Mouse (Mus musculus): ENCODE results near the gene Slc45a1. TPM values are rescaled to one million over a fixed set of nuclear protein-coding genes. Genes with fewer than 3 reads are reported as not detected.
A peak's percentile ranks its signal among the peaks of the same experiment; 100 is the strongest.

The Slc45a1 gene
- 10 to 100 TPM; 43.2 to 45.3 TPM for total RNA-seq (2021)
- long read RNA-seq, transcript Slc45a1-201 (9 exons, 3,387 nt), result major isoform, 28 of 69 reads
- long read RNA-seq, partial matches to known transcripts, result 23 of 69 reads
- long read RNA-seq, other reads (novel, unspliced or antisense), result 18 of 69 reads

DNA sequence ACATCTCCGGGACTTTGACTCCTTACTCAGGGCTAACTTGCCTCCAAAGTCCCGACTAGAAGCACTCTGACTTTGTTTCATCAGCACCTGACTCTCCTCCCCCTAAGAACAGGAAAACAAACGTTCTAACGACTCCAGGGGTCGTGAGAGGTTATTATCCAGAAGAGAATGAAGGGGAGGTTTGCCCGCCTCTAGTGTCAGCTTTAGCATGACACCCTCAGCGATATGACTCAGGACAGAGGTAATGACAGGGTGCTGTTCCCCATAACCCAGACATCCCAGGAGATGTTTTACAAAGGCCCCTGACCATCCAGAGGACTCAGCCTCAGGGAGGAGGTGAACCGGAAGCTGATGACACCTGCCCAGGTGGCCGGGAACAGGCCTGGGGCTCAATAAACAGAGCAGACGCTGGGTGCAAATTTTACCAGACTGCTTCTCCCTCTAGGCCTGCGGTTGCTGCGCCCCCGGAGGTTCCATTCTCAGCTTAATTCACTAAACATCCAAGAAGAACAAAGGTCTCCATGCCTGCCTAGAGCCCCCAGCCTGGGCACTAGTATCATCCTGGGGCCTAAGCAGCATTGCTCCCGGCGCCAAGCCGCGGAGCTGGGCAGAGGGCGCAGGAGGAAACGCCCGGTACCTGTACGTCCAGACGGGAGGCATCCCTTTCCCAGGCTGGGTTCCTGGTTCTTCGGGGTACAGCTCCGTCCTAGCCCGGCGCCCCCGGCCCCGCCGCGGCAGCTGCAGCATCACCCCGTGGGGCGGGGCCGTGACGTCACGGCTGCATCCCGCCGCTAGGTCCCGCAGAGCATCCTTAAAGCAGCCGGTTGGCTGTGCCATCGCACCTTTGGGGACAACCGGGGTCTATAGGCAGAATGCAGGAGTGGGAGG, at the start of gene Slc45a1:
Gene Slc45a1, minus strand, starts transcription at position 785 of the 888 bp plus-strand sequence.
- DNase-seq (ENCODE audit: low spot score in 2 of 2), result peak; percentile 38 to 51

DNA sequence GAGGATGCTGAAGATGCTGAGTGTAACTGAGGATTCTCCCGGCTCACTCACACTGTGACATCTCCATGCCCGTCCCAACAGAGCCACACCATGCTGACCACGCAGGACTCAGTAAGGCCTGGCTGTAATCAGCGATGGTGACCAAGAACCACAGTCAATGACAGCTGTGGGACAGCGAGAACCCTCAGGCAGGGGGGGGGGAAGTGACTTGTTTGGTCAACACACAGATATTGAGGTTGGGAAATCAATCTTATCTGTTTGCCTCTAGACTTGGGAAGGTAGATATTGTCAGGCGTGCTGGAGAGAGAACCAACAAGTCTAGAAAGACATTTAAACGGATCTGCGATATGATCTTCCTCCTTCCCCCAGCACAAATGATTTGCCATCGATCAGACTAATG, 48.9 kb upstream of the Slc45a1 start:
- no peak for DNase-seq (ENCODE audit: low spot score in 2 of 2)

DNA sequence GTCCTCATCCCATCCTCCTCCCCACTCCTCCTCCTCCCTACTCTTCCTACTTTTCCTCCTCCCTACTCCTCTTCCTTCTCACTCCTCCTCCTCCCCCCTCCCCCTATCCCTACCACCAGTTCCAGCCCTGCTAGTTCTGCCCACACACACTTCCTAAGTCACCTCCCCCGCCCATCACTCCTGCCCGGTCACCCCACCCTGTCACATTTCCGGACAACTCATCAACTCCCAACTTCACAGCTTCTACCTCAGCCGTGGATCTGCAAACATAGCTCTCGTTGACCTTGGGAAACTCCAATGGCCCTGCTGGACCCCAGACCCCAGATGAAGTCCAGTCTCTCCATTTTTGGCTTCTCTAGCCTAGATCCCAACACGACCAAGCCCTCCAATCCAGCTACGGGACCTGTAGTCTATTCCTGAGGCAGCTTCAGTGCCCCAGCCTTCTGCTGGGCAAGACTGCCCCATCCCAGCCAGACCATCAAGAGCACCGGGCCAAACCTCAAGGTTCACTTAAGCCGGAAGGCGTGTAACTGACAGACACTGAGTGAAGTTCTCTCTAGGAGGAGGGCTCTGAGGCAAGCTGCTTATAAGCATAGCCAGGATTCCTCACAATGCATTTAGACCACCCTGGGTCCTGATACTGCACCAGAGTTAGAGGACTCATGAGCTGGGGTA, 42.6 kb upstream of the Slc45a1 start:
- no peak for DNase-seq (ENCODE audit: low spot score in 2 of 2)

DNA sequence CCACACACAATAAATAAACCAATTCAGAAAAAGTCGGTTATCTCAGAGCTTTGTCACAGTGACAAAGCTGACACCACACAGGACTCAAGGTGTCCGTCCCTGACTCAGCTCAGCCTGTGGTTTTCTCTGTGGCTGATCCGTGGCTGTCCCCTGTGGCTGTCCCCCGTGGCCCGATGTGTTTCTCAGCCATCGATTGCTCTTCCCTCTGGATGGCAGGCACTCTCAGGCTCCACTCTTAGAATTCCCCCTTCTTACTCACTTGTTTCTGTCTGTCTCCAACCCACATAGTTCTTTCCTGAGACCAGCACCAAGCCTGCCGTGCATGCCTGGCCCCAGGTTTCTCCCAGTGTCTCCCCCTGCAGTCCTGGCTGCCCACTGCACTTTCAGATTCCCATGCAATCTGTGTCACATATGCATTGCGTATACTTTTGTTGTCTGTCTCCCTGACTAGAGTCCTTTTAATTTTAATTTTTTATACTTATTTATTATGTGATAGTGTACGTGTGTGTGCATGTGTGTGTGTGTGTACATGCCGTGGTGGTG, 41.0 kb upstream of the Slc45a1 start:
- no peak for DNase-seq (ENCODE audit: low spot score in 2 of 2)

DNA sequence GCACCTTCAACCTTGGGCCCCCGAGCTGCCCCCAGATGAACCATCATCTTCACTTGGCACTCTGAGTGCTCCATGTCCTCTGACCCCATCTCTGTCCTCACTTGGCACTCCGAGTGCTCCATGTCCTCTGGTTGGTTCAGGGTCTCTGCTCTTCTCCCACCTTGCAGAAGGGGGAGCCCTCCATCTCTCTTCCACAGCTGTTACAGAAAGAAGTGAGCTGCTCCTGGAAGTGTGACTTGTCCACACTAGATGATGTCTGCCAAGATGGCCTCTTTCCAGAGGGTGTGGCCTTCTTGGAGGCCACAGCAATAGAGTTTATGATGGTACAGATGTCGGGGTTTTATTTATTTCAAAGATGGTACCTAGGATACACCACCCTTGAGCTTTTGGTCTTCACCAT, 38.8 kb upstream of the Slc45a1 start:
- no peak for DNase-seq (ENCODE audit: low spot score in 2 of 2)

DNA sequence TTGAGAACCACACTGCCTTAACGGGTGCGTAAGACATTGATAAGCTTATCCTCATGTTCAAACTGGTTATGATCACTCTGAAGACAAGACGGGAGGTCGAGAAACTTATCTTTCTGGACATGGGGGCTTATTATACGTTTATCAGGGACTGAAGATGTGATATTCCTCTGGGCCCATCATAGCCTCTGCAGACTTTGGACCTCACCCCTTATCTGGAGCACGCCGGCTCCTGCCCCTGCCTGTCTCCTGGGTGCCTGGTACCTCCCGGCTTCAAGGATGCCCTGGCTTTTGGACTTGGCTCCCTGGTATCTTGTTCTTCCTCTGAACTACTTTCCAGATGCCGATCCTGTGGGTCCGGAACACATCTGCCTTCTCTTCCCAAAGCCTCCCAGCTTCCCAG, 37.6 kb upstream of the Slc45a1 start:
- no peak for DNase-seq (ENCODE audit: low spot score in 2 of 2)

DNA sequence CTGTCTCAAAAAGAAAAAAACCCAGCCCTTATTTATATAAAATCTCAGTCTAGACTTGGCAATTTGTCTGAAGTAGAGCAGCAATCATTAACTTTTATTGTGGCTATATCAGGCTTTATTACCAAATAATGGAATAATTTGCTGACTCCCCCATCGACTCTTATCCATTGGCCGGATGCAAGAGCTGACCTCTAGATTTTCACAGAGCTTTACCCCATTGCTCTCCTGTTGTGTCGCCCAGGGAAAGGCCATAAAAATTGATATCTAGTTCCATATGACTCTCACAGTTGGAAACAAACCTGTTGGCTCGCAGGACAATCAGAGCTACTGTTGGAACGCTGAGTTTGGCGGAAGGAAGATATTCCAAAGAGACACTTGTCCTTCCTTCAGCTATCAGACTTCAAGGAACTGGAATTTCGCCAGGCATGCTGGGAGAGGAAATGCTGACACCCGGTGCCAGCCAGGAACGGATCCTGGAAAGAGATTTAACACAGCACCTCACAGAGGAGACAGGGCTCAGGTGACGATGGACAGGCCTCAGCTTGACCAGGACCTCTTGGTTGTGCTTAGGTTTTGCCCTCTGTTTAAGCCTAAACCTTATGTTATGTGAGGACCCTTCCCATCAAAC, 35.3 kb upstream of the Slc45a1 start:
- no peak for DNase-seq (ENCODE audit: low spot score in 2 of 2)

DNA sequence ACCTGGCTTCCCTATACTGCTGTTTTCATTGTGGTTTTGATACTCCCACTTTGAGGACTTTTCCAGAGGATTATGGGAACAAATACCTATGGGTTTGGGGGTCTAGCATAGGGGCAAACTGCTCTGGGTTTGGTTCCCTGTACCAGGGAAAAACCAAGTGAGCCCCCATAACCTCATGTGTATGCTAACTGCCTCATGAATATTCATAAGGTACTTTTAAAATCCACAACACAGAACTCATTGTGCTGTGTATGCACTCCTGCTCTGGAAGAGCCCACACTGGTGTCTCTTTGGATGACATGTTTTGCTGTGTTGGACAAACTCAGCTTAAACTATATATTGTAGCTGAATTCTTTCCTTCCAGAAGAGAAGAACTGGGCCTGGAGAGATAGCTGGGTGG, 34.6 kb upstream of the Slc45a1 start:
- DNase-seq (ENCODE audit: low spot score in 2 of 2), result no peak

DNA sequence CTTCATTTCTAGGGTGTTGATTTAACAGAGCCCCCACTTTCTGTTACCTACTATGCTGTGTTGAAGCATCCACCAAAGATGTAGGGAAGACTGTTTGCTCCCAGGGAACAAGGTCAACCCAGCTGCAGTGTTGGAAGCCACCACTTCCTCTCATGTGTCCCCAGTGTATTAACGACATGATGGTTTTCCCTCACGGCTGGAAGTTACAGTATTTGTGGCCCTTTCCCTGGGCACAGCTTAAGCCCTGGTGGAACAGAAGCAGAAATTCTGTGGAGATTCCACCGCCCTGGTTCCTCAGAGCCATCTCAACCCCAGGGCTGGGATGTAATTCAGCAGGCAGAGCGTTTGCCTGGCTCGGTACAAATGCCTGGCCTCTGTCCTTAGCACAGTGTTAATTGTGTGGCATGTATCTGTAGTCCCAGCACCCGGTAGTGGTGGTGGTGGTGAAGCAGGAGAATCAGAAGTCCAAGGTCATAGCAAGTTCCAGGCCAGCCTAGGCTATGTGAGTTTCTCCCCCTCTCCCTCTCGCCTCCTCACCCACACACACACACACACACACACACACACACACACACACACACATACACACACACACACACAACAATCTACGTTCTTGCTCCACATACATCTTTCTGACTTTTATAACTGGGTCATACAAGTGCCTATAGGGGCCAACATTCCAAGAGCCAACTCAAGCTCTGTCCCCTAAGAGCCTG, 34.0 kb upstream of the Slc45a1 start:
- DNase-seq (ENCODE audit: low spot score in 2 of 2), result no peak

DNA sequence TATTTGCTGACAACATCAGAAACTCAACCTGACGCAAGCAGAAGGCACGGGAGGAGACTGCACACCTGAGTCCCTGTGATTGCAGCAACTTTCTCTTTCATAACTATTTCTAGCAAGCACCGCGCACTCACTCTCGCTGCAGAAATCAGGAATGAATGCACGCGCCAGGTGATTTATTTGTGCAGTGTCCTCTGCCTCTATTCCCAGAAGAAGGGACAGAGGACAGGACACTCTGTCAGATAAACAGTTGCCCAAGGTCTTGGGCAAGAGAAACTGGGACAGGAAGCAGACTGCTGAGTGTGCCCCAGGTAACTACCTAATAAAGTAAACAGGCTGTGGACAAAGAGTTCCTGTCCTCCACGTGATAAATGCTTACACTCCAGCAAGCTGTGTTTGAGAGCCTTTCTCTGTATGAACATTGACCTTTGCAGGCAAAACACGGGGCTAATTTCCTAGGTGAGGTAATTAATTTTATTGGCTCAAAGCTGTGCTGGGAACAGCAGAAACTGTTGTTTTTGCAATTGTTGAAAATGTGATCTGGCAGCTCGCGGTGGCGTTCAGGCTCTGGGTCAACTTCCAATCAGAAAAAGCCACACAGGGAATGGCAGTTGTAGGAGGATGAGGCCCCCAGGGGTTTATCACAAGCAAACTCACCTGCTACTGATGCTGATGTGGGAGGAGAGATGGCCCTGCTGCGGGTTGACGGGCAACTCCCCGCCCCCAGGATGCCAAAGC, 33.2 kb upstream of the Slc45a1 start:
- DNase-seq (ENCODE audit: low spot score in 2 of 2), result no peak

DNA sequence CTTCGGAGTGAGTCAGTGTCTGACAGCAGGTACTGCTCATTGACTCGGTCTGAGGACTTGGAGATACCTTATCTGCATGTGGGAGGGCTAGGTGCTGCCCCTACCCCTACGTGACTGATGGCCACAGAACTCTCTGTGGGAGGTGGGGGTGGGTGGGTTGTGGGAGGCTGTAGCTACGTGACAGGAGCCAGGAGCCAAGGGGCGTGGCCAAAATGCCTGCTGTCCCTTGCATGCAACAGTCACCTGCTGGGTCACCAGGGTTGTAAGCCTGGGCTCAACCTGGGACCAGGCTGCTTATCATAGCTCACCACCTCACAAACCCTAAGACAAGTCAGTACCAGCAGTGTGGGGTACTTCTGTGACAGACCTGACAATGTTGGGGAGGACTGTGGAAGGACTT, 28.4 kb upstream of the Slc45a1 start:
- no peak for DNase-seq (ENCODE audit: low spot score in 2 of 2)

DNA sequence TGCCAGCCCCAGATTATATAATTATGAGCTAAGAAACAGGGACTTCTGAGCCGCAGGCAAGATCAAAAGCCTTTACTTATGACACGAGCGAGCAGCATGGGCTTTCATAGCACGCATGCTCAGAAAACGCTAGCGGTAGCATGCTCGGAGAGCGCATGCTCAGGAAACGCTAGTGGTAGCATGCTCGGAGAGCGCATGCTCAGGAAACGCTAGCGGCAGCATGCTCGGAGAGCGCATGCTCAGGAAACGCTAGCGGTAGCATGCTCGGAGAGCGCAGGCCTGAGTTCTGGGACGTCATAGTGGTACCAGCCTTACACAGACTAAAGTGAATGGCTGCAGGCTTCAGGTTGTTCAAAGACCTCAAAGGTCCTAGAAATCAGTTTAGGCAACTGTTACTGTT, 26.8 kb upstream of the Slc45a1 start:
- DNase-seq (ENCODE audit: low spot score in 2 of 2), result no peak

DNA sequence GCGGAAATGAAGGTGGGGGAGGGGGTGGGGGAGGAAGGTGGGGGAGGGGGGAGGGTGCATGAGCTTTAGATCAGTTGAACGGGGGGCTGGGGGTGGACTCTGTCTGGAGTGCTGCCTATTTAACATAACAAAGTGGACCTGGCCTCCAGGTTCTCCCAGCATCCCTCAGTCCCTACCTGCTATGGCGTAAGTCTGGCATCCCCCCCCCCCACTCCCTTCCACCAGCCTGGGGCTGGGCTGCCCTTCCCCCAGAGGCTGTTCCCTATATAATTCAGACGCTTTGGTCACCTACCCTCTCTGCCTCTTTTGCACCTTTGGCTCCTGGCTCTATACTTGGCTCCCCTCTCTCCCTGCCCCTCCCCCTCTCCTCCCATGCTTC, 25.9 kb upstream of the Slc45a1 start:
- DNase-seq (ENCODE audit: low spot score in 2 of 2), result no peak

DNA sequence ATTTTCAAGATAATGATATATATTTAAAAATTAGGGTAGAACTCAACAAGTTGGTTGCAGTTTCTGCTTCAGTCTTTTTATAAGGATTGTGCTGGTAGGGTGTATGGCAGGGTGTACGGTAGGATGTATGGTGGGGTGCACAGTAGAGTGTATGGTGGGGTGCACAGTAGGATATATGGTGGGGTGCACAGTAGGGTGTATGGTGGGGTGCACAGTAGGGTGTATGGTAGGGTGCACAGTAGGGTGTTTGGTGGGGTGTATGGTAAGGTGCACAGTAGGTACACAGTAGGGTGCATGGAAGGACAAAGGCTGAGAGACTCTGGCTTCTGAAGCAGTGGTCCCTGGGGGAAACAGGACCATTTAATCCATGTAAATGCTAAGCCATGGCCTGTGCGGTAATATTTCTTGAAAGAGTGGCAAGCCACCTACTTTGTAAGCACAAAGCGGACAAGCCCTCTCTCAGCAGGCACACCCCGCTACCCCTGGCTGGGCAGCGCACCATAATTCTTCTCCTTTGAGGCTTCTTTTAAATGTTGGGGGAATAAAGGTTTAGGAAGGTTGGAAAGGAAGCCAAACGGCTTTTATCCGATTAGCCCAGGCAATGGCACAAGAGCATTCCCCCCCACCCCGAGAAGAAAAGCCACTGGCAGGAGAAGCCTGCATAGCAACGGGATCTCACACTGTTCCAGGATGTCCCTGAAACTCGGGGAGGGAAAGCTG, 25.3 kb upstream of the Slc45a1 start:
- DNase-seq (ENCODE audit: low spot score in 2 of 2), result no peak

DNA sequence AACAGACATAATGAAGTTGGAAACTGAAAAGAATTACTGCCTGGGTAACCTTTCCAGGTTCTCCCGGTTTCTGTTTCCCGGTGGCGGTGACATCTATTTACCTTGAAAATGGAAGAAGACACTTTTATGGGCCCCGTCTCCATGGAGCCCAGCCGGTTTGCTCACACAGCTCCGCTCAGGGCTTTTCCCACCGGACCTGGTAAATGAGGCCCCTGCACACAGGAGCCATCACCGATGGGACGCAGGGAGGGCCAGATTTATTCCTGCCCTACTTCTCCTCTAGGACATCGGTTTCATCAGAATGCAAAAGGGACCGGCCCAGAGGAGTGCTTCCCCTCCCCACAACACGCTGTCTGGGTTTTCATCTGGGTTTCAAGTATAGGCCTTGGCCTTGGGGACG, 24.1 kb upstream of the Slc45a1 start:
- no peak for DNase-seq (ENCODE audit: low spot score in 2 of 2)

DNA sequence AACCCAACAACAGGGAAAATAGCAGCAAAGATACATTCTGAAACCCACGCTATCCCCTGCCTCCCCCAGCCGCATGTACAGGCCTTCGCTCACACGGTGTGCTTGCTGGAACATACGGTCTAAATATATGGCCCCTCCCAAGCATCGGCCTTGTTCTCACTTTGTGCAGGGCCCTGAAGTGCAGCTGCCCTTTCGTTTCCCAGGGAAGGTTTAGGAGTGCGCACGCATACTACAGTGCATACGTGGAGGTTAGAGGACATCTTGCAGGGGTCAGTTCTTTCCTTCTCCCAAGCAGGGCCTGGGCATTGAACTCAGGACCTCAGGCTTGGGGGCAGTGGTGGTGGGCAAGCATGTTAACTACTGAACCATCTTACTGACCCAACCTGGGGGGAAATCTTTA, 23.3 kb upstream of the Slc45a1 start:
- no peak for DNase-seq (ENCODE audit: low spot score in 2 of 2)

DNA sequence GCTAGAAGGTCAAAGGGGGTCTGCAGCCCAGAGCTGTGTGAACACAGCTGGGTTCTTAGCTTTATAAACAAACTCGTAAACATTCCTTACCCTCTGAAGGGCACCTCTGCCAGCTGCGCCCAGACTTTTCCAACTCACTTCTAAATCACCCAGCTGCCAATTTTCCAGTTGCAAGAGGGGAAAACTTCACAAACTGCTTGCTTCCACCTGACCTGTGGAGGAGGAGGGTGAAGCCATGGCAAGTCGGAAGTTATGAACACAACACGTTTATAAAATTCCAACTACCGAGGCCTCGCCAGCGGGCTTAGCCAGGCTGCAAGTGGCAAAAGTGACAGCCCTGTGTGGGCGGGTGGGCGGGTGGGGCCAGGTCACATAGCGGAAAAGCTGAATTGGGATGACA, 13.8 kb upstream of the Slc45a1 start:
- no peak for DNase-seq (ENCODE audit: low spot score in 2 of 2)

DNA sequence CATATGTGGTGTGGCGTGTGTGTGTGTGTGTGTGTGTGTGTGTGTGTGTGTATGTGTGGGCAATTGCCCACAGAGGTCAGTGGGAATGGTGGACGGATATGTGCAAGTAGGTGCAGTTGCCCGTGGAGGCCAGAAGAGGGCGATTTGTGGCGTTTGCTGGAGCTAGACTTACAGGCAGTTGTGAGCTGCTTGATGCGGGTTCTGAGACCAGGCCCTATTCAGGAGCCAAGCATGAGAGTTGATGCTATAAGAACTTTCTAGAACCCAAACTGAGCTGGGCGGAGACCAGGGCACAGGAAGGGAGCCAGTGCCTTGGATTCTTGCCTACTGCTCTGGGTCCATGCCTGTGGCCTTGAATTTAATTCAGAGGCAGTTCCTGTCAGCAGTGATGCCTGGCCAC, 12.8 kb upstream of the Slc45a1 start:
- DNase-seq (ENCODE audit: low spot score in 2 of 2), result no peak

DNA sequence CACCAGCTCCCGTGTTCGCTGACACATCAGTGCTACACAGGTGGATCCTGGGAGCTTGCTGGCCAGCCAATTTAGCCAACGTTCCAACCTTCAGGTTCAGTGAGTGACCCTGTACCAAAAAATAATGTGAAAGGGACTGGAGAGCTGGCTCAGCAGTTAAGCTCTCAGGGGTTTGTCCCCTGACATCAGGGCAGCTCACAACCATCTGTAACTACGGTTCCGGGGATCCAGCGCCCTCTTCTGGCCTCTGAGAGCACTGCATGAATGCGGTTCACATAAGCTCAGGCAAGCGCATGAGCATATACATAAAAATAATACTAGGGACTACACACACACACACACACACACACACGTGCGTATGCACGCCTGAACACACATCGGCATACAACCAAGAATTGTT, 11.2 kb upstream of the Slc45a1 start:
- peak; percentile 34 to 43 for DNase-seq (ENCODE audit: low spot score in 2 of 2)

DNA sequence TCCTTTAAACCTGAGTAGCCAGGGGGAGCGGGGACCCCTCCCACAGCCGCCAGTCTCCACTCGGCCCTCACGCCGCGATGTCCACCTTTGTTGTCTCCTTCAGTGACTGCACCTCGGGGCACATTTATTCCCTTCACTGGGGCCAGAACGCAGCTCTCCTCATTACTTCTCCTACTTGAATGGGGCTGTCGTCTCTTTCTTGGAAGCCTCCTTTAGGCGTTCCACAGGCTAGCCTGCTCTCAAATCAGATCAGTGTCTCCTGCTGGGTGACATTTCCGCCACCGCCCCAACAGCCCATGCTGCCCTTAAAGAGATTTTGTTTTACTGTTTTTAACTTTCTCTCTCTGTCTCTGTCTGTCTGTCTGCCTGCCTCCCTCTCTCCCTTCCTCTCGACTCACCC, 9.9 kb upstream of the Slc45a1 start:
- no peak for DNase-seq (ENCODE audit: low spot score in 2 of 2)
